Mouse (Mus musculus): ENCODE data around the gene Tpcn2. TPM values are rescaled to one million over a fixed set of nuclear protein-coding genes. Genes with fewer than 3 reads are reported as not detected.

Tpcn2 gene
- 1.6 TPM for polyA plus RNA-seq (2014; fragmentation: Illumina TruSeq; extraction: RNeasy Lipid Tissue Mini Kit (QIAGEN cat#74804); ENCODE audit: low read depth, low replicate concordance)

GRCm38 (mm10) chr7:145283487-145284187 is at the start of gene Tpcn2:
Tpcn2 (minus strand) TSS chr7:145284011.

GRCm38 (mm10) chr7:145314785-145315411 is 31.1 kb upstream of the Tpcn2 start, which contains the start of gene Mrgprd:
Mrgprd (plus strand) TSS chr7:145314835.

GRCm38 (mm10) chr7:145300321-145301007 is 16.7 kb upstream of the Tpcn2 start, which contains the start of gene Mrgprf:
Mrgprf (plus strand) TSS chr7:145300828.

GRCm38 (mm10) chr7:145208006-145208405 is 75.8 kb downstream of the Tpcn2 start, which contains the start of gene 1810010D01Rik:
1810010D01Rik (minus strand) TSS chr7:145208119.

Other genes starting within 250 kb of the Tpcn2 start
- not detected for gene 1810010D01Rik, start 75.9 kb downstream of the Tpcn2 start, polyA plus RNA-seq (2014; fragmentation: Illumina TruSeq; extraction: RNeasy Lipid Tissue Mini Kit (QIAGEN cat#74804); ENCODE audit: low read depth, low replicate concordance)
- gene Mrgprf, start 16.8 kb upstream of the Tpcn2 start, polyA plus RNA-seq (2014; fragmentation: Illumina TruSeq; extraction: RNeasy Lipid Tissue Mini Kit (QIAGEN cat#74804); ENCODE audit: low read depth, low replicate concordance) = not detected
- gene Mrgprd, start 30.8 kb upstream of the Tpcn2 start, polyA plus RNA-seq (2014; fragmentation: Illumina TruSeq; extraction: RNeasy Lipid Tissue Mini Kit (QIAGEN cat#74804); ENCODE audit: low read depth, low replicate concordance) = not detected